Mouse (Mus musculus): ENCODE data around the gene Cul9. TPM values are rescaled to one million over a fixed set of nuclear protein-coding genes. Genes with fewer than 3 reads are reported as not detected.

The Cul9 gene
- polyA plus RNA-seq (2017; shearing (Covaris generic)), result 9.0 TPM

DNA sequence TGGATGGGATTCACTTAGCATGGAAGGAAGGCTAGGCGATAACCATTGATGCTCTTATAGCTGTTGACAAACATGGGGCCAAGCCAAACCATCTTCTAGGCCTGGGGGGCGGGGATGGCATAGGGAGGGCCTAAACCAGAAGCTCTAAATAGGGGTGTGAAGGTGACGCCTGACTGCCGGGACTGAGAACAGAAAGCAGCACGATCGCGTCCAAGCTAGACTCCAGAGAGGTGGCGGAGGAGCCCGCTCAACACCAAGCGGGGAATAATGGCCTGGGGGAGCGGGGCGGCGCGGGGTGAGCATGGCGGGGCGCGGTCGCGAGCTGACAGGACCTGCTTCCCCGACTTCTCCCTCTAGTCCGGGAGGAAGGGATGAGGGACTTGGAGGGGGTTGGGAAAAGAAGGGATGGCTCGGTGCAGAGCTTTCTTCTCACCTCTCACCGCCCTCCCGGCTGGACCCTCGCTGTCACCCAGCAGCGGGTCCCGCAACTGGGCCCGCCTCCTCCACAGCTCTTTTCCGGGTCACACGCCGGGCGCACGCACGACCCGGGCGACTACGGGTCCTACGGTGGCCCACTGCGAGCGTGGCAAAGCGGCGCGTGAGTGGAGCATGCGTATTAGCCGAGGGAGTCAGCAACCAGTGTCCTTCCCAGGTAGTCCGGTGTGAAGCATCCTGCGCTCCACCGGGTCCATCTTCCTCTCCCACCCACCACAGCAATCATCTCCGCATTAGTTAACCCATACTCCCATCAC, at the start of gene Cul9:
Cul9 (minus strand) TSS at position 576 of the 752 bp plus-strand sequence.

DNA sequence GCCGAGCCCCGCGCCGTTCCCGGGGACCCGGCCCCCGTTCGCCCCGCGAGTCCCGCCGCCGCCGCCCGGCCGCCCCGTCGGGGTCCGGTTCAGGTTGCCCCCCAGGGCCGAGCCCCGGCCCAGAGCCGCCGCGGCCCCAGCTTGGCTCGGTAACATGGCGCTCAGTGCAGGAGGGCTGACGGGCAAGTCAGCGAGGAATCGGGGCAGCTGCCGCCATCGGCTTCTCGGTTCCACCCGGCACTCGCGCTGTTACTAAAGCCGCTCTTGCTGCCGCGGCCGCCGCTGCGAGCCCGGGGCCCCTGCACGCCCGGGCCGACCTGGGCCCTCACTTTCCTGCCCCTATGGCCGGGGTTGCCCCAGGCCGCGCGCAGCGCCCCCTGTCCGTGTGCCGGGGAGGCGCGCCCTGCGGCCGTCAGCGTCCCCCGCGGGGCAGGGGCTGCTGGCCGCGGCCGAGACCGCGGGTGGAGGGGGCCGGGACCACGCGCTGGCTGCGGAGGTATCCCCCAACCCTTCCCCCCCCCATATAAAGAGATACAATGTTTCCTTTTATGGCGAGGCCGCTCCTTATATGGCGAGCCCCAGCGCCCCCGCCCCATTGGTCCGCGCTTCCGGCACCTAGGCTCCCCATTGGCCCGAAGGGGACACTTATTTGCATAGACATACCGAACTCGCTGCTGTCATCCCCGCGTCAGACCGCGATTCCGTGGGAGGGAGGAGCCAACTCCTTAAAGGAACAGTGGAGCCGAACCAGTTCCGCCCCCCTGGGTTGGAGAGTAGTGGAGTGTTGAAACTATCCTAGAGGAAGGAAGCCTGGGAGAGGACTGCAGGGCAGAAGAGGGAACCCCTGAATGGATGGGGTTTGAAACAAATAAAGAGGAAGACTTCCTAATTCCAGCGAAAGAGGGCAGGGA, 9.7 kb upstream of the Cul9 start, which contains the start of gene Srf:
Srf (minus strand) TSS at position 503 of the 911 bp plus-strand sequence.

DNA sequence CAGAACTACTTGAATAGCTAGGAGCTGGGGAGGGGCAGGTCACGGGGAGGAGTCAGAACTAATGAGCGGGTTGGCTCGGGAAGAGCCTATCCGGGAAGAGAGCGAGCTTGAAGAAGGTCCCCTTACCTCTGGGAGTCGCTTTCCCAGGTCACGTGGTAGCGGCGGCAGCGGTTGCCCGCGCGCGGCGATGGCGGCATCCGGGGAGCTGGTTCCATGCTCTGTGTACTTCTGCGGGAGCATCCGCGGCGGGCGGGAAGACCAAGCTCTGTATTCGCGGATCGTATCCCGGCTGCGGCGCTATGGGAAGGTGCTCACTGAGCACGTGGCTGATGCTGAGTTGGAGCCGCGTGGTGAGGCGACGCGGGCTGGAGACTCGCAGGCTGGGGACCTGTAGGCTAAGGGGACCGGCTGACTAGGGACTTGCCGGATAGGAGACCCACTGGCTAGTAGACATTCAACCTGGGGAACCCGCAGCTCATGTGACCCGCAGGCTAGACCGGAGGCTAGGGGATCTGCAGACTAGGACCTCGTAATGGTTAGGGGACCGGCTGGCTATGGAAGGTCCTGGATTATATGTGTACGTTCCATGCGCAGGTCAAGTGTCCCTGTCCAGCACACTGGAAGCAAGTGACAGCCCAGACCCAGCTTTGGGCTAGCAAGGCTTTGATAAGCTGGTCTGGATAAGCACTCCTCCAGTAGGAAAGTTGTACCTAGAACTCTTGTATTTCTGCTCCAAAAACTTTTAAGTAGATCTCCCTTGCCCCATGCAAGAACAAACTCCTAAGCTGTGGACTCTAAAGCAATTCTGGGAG, 49.4 kb downstream of the Cul9 start, which contains the start of gene Dnph1:
Dnph1 (plus strand) TSS at position 89 of the 812 bp plus-strand sequence.

DNA sequence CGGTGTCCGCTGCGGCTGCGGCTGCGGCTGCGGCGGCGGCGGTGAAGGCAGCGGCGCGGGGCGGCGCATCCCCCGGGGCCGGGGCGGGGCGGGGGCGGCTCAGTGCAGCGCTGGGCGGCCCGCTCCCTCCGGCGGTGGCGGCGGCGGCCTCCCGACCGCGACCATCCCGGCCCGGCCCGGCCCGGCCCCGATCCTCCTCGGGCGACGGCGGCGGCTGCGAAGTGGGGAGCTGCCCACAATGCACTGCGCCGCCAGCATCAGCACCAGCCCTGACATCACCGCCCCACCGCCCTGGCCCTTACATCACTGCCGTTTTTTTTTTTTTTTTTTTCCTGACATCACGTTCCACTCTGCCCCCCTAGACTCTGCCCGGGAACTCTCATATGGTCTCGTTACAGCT, 58.8 kb downstream of the Cul9 start, which contains the start of gene Ttbk1:
Ttbk1 (minus strand) TSS at position 245 of the 400 bp plus-strand sequence.

Other genes with a start within 250 kb of the Cul9 start
- gene Dlk2, start 249.0 kb downstream of the Cul9 start, polyA plus RNA-seq (2017; shearing (Covaris generic)), result not detected
- gene Abcc10, start 218.0 kb downstream of the Cul9 start, polyA plus RNA-seq (2017; shearing (Covaris generic)), result 5.6 TPM
- 10.7 TPM for gene Zfp318, start 162.7 kb downstream of the Cul9 start, polyA plus RNA-seq (2017; shearing (Covaris generic))
- not detected for gene Crip3, start 117.5 kb downstream of the Cul9 start, polyA plus RNA-seq (2017; shearing (Covaris generic))
- gene Slc22a7, start 107.9 kb downstream of the Cul9 start, polyA plus RNA-seq (2017; shearing (Covaris generic)), result not detected
- not detected for gene Ttbk1, start 58.7 kb downstream of the Cul9 start, polyA plus RNA-seq (2017; shearing (Covaris generic))
- not detected for gene Dnph1, start 49.7 kb downstream of the Cul9 start, polyA plus RNA-seq (2017; shearing (Covaris generic))
- gene Srf, start 9.8 kb upstream of the Cul9 start, polyA plus RNA-seq (2017; shearing (Covaris generic)), result 33.1 TPM
- not detected for gene Ptk7, start 83.1 kb upstream of the Cul9 start, polyA plus RNA-seq (2017; shearing (Covaris generic))
- gene Klc4, start 99.6 kb upstream of the Cul9 start, polyA plus RNA-seq (2017; shearing (Covaris generic)), result 21.3 TPM
- gene Mrpl2, start 99.8 kb upstream of the Cul9 start, polyA plus RNA-seq (2017; shearing (Covaris generic)), result 44.7 TPM
- 4.3 TPM for gene Cul7, start 103.9 kb upstream of the Cul9 start, polyA plus RNA-seq (2017; shearing (Covaris generic))
- 39.7 TPM for gene Rrp36, start 128.0 kb upstream of the Cul9 start, polyA plus RNA-seq (2017; shearing (Covaris generic))
- 64.7 TPM for gene Mea1, start 132.4 kb upstream of the Cul9 start, polyA plus RNA-seq (2017; shearing (Covaris generic))
- gene Klhdc3, start 134.5 kb upstream of the Cul9 start, polyA plus RNA-seq (2017; shearing (Covaris generic)), result 105 TPM
- 65.1 TPM for gene Ppp2r5d, start 158.7 kb upstream of the Cul9 start, polyA plus RNA-seq (2017; shearing (Covaris generic))
- 33.2 TPM for gene Pex6, start 165.1 kb upstream of the Cul9 start, polyA plus RNA-seq (2017; shearing (Covaris generic))
- 0.66 TPM for gene Gnmt, start 182.8 kb upstream of the Cul9 start, polyA plus RNA-seq (2017; shearing (Covaris generic))
- 44.5 TPM for gene Cnpy3, start 205.8 kb upstream of the Cul9 start, polyA plus RNA-seq (2017; shearing (Covaris generic))
- not detected for gene Ptcra, start 217.3 kb upstream of the Cul9 start, polyA plus RNA-seq (2017; shearing (Covaris generic))
- gene 2310039H08Rik, start 226.2 kb upstream of the Cul9 start, polyA plus RNA-seq (2017; shearing (Covaris generic)), result 30.2 TPM
- gene Rpl7l1, start 236.3 kb upstream of the Cul9 start, polyA plus RNA-seq (2017; shearing (Covaris generic)), result 69.8 TPM